Mouse (Mus musculus): ENCODE measurements around the gene Pard3b. TPM values are rescaled to one million over a fixed set of nuclear protein-coding genes. Genes with fewer than 3 reads are reported as not detected.
A peak's percentile ranks its signal among the peaks of the same experiment; 100 is the strongest.

Gene Pard3b
- total and polyA plus RNA-seq, 3 experiments: 0.30 to 0.75 (median 0.63) TPM

DNA sequence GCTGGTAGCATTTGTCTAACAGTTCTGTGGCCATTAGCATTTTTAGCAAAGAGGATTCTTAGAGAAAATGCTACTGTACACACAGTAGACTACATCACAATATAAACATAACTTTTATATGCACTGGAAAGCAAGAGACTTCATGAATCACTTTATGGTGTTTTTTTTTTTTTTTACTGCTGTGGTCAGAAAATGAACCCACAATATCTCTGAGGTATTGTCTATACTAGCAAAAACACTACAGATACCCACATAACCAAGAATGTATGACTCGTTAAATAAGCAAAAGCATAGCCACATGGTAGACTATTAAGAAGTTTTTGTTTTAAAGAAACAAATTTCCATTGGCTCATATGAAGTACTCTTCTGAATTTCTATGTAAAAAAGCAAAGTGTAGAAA, 827.9 kb downstream of the Pard3b start:
- TF ChIP-seq MAZ (IDR thresholded peaks at IDR 0.05; ENCODE audit: low read depth, low read length): no peak
- TF ChIP-seq ZKSCAN1 (IDR thresholded peaks at IDR 0.05; ENCODE audit: borderline replicate concordance, low read depth, low read length): no peak
- TF ChIP-seq TCF12 (IDR thresholded peaks at IDR 0.05; ENCODE audit: low read depth, low read length): no peak
- no peak for TF ChIP-seq MEF2A (IDR thresholded peaks at IDR 0.05; ENCODE audit: borderline replicate concordance, low read depth, low read length)
- no peak for TF ChIP-seq JUN (IDR thresholded peaks at IDR 0.05; ENCODE audit: insufficient read depth, low read depth, low read length)
- no peak for TF ChIP-seq BHLHE40 (IDR thresholded peaks at IDR 0.05; ENCODE audit: low read depth, low read length)
- no peak for TF ChIP-seq JUND (conservative IDR thresholded peaks at IDR 0.05; ENCODE audit: low read depth, low read length)
- TF ChIP-seq TBP (conservative IDR thresholded peaks at IDR 0.05; ENCODE audit: low read depth, low read length): no peak
- TF ChIP-seq UBTF (IDR thresholded peaks at IDR 0.05; ENCODE audit: low read depth, low read length): no peak
- TF ChIP-seq ZNF384 (IDR thresholded peaks at IDR 0.05; ENCODE audit: low read depth, low read length): no peak
- TF ChIP-seq MAFK (IDR thresholded peaks at IDR 0.05; ENCODE audit: insufficient replicate concordance, low read length): no peak
- TF ChIP-seq ZMIZ1 (IDR thresholded peaks at IDR 0.05; ENCODE audit: low read depth, low read length): no peak
- no peak for TF ChIP-seq CTCF (conservative IDR thresholded peaks at IDR 0.05 in 1 of 2, IDR thresholded peaks at IDR 0.05 in 1 of 2; ENCODE audit: low read depth in 2 of 2, low read length in 2 of 2)
- no peak for TF ChIP-seq MYC (IDR thresholded peaks at IDR 0.05; ENCODE audit: low read depth, low read length)
- H3K4me2 ChIP-seq (ENCODE audit: insufficient read depth, low read depth, poor library complexity, severe bottlenecking): no peak overlapping the region
- no peaks in the 10 kb centered on the region for H3K79me2 ChIP-seq (replicated peaks; ENCODE audit: control insufficient read depth, extremely low read depth, insufficient read depth, poor library complexity, severe bottlenecking)
- no peaks in the 10 kb centered on the region for H3K36me3 ChIP-seq (replicated peaks in 1 of 2; ENCODE audit: control insufficient read depth in 1 of 2, insufficient read depth in 1 of 2, low read length in 1 of 2)
- no peak for DNase-seq (ENCODE audit: extremely low read depth)
- in situ Hi-C loops (cut with MboI; ENCODE audit: low pct_ligation_motif_present, low pct_unique_long_range_greater_than_20kb, low sequenced_read_pairs): no loop called here
- H3K9me3 ChIP-seq (replicated peaks; ENCODE audit: low read length): no peaks in the 10 kb centered on the region
- H3K27ac ChIP-seq (ENCODE audit: insufficient read depth, low read depth): no peak overlapping the region
- dilution Hi-C loops (cut with MboI; ENCODE audit: extremely low pct_ligation_motif_present, extremely low pct_unique_long_range_greater_than_20kb, low sequenced_read_pairs): no loop called here
- no peaks in the 10 kb centered on the region for H3K27me3 ChIP-seq (replicated peaks)
- H3K4me1 ChIP-seq (ENCODE audit: control insufficient read depth in 1 of 2, insufficient read depth in 2 of 2): 0 out of 4 replicates have a peak, but pooled peaks cover 0 to 3% of the 10 kb centered on the region in 2 experiments
- H3K4me3 ChIP-seq (replicated peaks in 1 of 3; ENCODE audit: low read depth in 2 of 3, low read length in 2 of 3, poor library complexity in 1 of 3): no peak overlapping the region
- no peak overlapping the region for H3K9ac ChIP-seq (ENCODE audit: insufficient read depth, low read depth)

DNA sequence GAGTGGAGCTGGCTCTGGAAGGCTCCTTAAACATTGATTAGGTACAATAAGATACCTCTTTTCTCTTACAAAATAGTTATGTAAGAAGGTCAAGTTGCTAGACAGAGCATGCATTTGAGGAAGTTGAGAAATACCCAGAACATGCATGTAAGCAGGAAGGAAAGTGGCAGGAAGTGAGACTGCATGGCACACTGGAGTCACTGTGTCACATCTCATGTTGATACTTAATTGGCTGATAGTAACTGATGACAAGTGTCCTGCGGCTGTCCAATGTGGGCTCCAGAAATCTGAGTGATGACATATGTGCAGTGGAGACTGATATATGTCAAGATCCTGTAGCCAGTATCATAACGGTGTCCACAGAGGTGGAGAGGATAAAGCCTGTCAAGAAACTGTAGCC, 844.4 kb downstream of the Pard3b start:
- H3K4me2 ChIP-seq (ENCODE audit: insufficient read depth, low read depth, poor library complexity, severe bottlenecking): no peak overlapping the region
- H3K36me3 ChIP-seq (replicated peaks in 1 of 2; ENCODE audit: control insufficient read depth in 1 of 2, insufficient read depth in 1 of 2, low read length in 1 of 2): no peaks in the 10 kb centered on the region
- H3K79me2 ChIP-seq (replicated peaks; ENCODE audit: control insufficient read depth, extremely low read depth, insufficient read depth, poor library complexity, severe bottlenecking): no peaks in the 10 kb centered on the region
- H3K27ac ChIP-seq (ENCODE audit: insufficient read depth, low read depth): no peak overlapping the region
- no peak for TF ChIP-seq CHD1 (IDR thresholded peaks at IDR 0.05; ENCODE audit: low read depth, low read length)
- no peak for TF ChIP-seq UBTF (IDR thresholded peaks at IDR 0.05; ENCODE audit: low read depth, low read length)
- TF ChIP-seq USF2 (conservative IDR thresholded peaks at IDR 0.05; ENCODE audit: low read depth, low read length): no peak
- no peak for TF ChIP-seq MXI1 (IDR thresholded peaks at IDR 0.05; ENCODE audit: low read depth, low read length)
- no peak for TF ChIP-seq TCF12 (IDR thresholded peaks at IDR 0.05; ENCODE audit: low read depth, low read length)
- TF ChIP-seq MAFK (IDR thresholded peaks at IDR 0.05; ENCODE audit: insufficient replicate concordance, low read length): no peak
- no peak for TF ChIP-seq CTCF (conservative IDR thresholded peaks at IDR 0.05 in 1 of 2, IDR thresholded peaks at IDR 0.05 in 1 of 2; ENCODE audit: low read depth in 2 of 2, low read length in 2 of 2)
- no peak for TF ChIP-seq PAX5 (IDR thresholded peaks at IDR 0.05; ENCODE audit: low read length)
- TF ChIP-seq ZNF384 (IDR thresholded peaks at IDR 0.05; ENCODE audit: low read depth, low read length): no peak
- no peak for TF ChIP-seq SIN3A (IDR thresholded peaks at IDR 0.05; ENCODE audit: low read length)
- no peak for TF ChIP-seq JUN (IDR thresholded peaks at IDR 0.05; ENCODE audit: insufficient read depth, low read depth, low read length)
- TF ChIP-seq USF1 (IDR thresholded peaks at IDR 0.05; ENCODE audit: low read depth, low read length): no peak
- no peak for TF ChIP-seq HCFC1 (IDR thresholded peaks at IDR 0.05; ENCODE audit: low read depth, low read length)
- no peak for TF ChIP-seq MAX (IDR thresholded peaks at IDR 0.05; ENCODE audit: low read length)
- no peak for TF ChIP-seq GABPA (IDR thresholded peaks at IDR 0.05; ENCODE audit: insufficient replicate concordance, low read depth, low read length)
- no peak for TF ChIP-seq ZC3H11A (IDR thresholded peaks at IDR 0.05; ENCODE audit: low read depth, low read length)
- TF ChIP-seq MYC (IDR thresholded peaks at IDR 0.05; ENCODE audit: low read depth, low read length): no peak
- TF ChIP-seq SMC3 (IDR thresholded peaks at IDR 0.05; ENCODE audit: low read depth, low read length): no peak
- no peak for TF ChIP-seq E2F4 (IDR thresholded peaks at IDR 0.05; ENCODE audit: insufficient replicate concordance, low read depth, low read length)
- H3K9me3 ChIP-seq (replicated peaks; ENCODE audit: low read length): no peaks in the 10 kb centered on the region
- peak; percentile 35 for DNase-seq (ENCODE audit: extremely low read depth)
- peaks cover 0 to 9% of the 10 kb centered on the region in 2 experiments; a peak in 2 of 4 replicates for H3K4me1 ChIP-seq (ENCODE audit: control insufficient read depth in 1 of 2, insufficient read depth in 2 of 2)
- no peak overlapping the region for H3K9ac ChIP-seq (ENCODE audit: insufficient read depth, low read depth)
- dilution Hi-C loops (cut with MboI; ENCODE audit: extremely low pct_ligation_motif_present, extremely low pct_unique_long_range_greater_than_20kb, low sequenced_read_pairs) (no loop called here), in situ Hi-C loops (cut with MboI; ENCODE audit: low pct_ligation_motif_present, low pct_unique_long_range_greater_than_20kb, low sequenced_read_pairs) (no loop called here)
- no peak overlapping the region for H3K4me3 ChIP-seq (replicated peaks in 1 of 3; ENCODE audit: low read depth in 2 of 3, low read length in 2 of 3, poor library complexity in 1 of 3)
- H3K27me3 ChIP-seq (replicated peaks): no peaks in the 10 kb centered on the region
